Mouse (Mus musculus): ENCODE measurements around the gene Ckap4.
"Not testable (repeated sequence)": the region's sequence is repeated elsewhere in the genome, so short reads cannot be mapped to it uniquely, and the experiment has no call there.

The Ckap4 gene

GRCm38 (mm10) chr10:84549146-84549919 lies 15.5 kb upstream of the Ckap4 start:
- no peak for DNase-seq (ENCODE audit: low spot score)

GRCm38 (mm10) chr10:84544841-84545610 lies 11.2 kb upstream of the Ckap4 start:
- DNase-seq (ENCODE audit: low spot score), result no peak

- no peak for DNase-seq (ENCODE audit: low spot score)
Measured at GRCm38 (mm10) chr10:84542802-84543658, 9.2 kb upstream of the Ckap4 start.

GRCm38 (mm10) chr10:84539651-84540050 lies 5.8 kb upstream of the Ckap4 start:
- DNase-seq (ENCODE audit: low spot score), result no peak

GRCm38 (mm10) chr10:84535859-84536258 lies 2.0 kb upstream of the Ckap4 start:
- DNase-seq (ENCODE audit: low spot score), result peak; percentile 66

- DNase-seq (ENCODE audit: low spot score), result no peak
Measured at GRCm38 (mm10) chr10:84535458-84535857, 1.6 kb upstream of the Ckap4 start.

GRCm38 (mm10) chr10:84532911-84533882 lies 665 bp downstream of the Ckap4 start:
- DNase-seq (ENCODE audit: low spot score), result peak; percentile 74

GRCm38 (mm10) chr10:84532191-84532889 lies 1.5 kb downstream of the Ckap4 start:
- DNase-seq (ENCODE audit: low spot score), result no peak

- DNase-seq (ENCODE audit: low spot score), result no peak
Measured at GRCm38 (mm10) chr10:84531576-84531975, 2.3 kb downstream of the Ckap4 start.

- DNase-seq (ENCODE audit: low spot score), result no peak
Measured at GRCm38 (mm10) chr10:84530388-84530787, 3.5 kb downstream of the Ckap4 start.

- DNase-seq (ENCODE audit: low spot score), result no peak
Measured at GRCm38 (mm10) chr10:84527631-84528030, 6.2 kb downstream of the Ckap4 start.

GRCm38 (mm10) chr10:84527070-84527469 lies 6.8 kb downstream of the Ckap4 start:
- no peak for DNase-seq (ENCODE audit: low spot score)

GRCm38 (mm10) chr10:84526488-84526887 lies 7.4 kb downstream of the Ckap4 start:
- DNase-seq (ENCODE audit: low spot score), result no peak

GRCm38 (mm10) chr10:84523682-84524081 lies 10.2 kb downstream of the Ckap4 start:
- DNase-seq (ENCODE audit: low spot score), result no peak

GRCm38 (mm10) chr10:84516414-84516927 lies 17.4 kb downstream of the Ckap4 start:
- peak; percentile 73 for DNase-seq (ENCODE audit: low spot score)

- not testable (repeated sequence) for DNase-seq (ENCODE audit: low spot score)
Measured at GRCm38 (mm10) chr10:84515980-84516379, 17.9 kb downstream of the Ckap4 start.

GRCm38 (mm10) chr10:84515512-84515950 lies 18.3 kb downstream of the Ckap4 start:
- peak; percentile 87 for DNase-seq (ENCODE audit: low spot score)

GRCm38 (mm10) chr10:84514038-84514578 lies 19.8 kb downstream of the Ckap4 start:
- DNase-seq (ENCODE audit: low spot score), result peak; percentile 66

- no peak for DNase-seq (ENCODE audit: low spot score)
Measured at GRCm38 (mm10) chr10:84512766-84513165, 21.1 kb downstream of the Ckap4 start.

- no peak for DNase-seq (ENCODE audit: low spot score)
Measured at GRCm38 (mm10) chr10:84508603-84509002, 25.3 kb downstream of the Ckap4 start.

All from MN1 (cell line).